Mouse (Mus musculus): ENCODE results near the gene Cry2.

Gene Cry2

DNA sequence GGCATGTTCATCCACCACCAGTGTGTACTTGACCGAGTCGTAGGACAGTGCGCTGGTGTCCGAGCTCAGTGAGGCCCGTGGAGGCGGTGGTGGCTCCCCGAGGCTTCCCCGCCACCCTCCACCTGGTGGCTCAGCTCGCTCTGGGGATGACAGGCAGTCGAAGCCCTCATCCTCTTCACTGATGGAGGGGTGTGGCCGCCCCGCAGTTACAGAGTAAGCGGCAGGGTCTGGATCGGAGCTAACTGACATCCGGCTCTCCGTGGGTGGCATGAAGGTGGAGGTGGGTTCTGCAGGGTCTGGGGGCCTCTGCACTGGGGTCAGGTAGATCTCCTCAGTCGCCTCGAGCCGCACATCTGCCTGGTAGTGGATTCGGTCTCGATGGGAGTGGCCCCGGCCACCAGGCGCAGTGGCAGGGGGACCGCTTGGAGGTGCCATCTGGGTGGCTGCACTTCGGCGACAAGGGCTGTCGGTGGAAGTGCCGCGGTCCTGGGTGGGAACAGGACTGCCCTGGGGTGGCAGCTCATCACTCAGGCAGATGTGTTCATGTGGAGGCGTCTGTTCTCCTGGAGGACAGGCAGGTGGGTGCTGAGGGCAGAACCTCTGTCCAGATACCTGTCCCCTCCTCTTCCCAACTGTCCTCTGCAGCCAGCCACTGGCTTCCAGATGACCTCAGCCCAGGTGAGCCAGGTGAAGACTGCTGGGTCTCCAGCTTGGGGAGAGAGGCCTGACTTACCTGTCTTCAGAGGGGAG, 46.8 kb downstream of the Cry2 start:
- no peak for DNase-seq

DNA sequence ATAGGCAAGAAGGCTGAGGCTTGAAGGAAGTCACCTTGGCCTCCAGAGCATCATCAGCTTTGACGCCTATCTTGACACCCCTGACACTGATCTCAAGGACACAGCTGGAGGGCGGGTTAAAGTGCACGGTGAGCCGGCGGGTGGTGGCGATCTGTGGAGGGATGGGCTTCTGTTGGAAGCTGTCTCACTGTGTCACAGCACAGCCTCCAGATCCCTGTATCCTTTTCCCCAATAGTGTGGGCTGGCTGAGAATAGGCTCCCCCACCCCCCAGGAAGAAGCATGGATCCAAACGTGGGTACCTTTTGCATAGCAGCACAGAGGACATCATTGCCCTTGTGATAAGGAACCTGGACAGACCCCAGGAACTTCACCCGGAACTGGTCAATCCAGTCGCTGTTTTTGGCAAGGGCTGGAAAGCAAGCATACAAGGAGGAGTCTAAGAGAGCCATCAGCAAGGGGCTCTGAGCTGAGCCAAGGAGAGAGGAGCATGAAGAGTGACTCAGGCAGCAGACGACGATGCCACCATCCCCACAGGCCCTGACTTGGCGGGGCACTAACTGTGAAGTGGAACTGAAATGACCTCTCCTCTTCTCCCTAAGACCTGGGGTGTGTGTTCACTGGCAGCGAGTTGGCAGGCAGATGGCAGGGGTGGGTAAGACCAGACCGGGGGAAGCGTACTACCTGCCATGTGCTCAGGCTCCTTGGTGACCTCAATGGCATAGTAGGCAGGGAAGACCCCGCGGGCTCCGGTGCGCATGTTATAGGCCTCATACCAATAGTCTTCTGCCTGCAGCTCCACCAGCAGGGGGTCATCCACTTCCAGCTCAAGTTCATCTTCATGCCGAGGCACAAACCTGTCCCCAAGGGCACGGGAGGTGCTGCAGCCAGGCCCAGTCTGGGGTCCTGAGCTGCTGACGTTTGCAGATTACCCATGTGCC, 48.5 kb downstream of the Cry2 start:
- no peak for DNase-seq

- DNase-seq, result no peak
Observed at GRCm38 (mm10) chr2:92384101-92384500, 49.7 kb downstream of the Cry2 start.

- DNase-seq, result no peak
Observed at GRCm38 (mm10) chr2:92382759-92383158, 51.1 kb downstream of the Cry2 start.

DNA sequence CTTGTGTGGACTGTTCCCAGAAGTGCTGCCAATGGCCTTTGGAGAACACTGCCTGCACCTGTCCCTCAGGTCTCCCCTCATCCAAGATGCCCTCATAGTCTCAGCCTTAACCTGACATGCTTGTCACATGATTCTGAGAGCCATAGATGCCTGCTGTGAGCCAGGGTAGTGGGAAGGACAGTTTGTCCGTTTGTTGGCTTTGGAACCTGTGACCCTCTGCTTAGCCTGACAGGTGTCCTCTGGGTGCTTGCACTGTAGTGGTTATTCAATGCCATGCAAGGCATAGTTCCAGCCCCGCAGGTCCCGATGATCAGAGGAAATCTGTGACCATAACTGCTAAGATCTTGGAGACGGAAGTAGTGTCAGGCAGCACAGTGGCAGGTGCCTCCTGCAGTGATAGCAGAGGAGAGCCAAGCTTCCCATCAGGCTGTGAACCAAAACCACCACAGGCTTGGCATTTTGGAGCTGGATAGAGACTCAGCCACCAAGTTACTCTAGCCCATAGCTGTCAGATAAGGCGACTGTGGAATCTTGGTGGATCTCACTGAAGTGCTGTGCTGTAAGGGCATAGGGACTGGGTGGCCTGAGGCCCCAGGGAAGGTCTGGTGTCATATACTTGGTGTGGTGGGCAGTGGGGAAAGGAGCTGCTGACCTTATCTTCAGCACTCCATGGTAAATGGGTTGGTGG, 51.8 kb downstream of the Cry2 start, which contains the start of gene 1700029I15Rik:
TSS of gene 1700029I15Rik (plus strand) at position 638 of the 688 bp plus-strand sequence.
- DNase-seq, result no peak

- no peak for DNase-seq
Observed at GRCm38 (mm10) chr2:92381161-92381560, 52.7 kb downstream of the Cry2 start.

DNA sequence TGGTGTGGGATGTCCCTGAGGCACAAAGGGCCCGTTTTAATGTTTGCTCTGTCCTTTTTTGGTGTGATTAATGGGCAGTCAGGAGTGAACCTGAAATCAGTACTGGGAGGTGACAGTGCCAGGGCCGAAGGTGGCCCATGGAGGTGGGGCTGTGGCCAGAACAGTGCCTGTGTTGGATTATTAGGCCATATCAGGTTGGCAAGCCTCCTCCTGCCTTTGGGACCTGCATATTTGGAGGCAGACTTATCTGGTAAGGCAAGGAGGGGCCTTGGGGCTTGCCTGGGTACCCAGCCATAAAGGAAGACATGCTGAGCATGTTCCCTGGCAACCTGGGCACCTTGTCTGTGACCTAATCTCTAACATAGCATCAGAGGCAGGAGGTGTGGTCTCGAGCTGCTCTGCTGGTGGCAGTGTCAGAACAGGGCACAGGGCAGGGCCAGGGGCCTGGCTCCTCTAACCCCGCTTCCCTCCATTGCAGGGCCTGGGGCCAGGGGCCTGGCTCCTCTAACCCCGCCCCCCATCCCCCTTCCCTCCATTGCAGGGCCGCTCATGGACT, 53.3 kb downstream of the Cry2 start:
- DNase-seq, result no peak

- no peak for DNase-seq
Observed at GRCm38 (mm10) chr2:92379783-92380494, 53.9 kb downstream of the Cry2 start.

DNA sequence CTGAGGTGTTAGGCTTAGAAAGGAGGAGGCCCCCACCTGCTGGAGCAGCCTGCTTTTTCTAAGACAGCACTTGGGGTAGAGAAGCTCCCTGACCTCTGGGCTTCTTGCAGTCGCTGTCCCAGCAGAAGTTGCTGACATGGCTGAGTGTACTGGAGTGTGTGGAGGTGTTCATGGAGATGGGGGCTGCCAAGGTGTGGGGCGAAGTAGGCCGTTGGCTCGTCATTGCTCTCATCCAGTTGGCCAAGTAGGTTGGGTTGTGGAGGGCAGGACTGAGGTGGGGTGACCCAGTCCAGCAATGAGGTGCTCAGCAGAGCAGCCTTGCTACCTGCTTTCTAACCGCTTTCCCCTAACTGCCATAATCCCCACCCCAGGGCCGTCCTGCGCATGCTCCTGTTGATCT, 56.5 kb downstream of the Cry2 start:
- DNase-seq, result no peak

DNA sequence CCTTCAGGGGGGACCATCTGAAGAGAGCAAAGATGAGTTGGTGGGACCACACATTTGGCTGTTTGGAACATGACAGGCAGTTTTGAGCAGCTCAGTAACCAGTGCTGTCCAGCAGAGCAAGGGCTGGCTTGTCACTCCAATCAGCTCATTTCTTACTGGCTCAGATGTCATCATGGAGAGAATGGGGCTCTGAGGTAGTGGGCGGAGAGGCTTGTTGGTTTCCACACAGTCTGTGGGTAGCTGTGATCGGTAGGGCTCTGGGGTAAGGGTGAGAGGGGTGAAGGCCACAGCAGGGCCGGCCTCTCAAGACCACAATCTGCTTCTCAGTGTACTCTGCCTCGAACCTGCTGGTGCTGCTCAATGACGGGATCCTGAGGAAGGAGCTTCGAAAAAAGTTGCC, 57.5 kb downstream of the Cry2 start:
- DNase-seq, result no peak

GRCm38 (mm10) chr2:92375788-92376187, 58.1 kb downstream of the Cry2 start:
- no peak for DNase-seq

DNA sequence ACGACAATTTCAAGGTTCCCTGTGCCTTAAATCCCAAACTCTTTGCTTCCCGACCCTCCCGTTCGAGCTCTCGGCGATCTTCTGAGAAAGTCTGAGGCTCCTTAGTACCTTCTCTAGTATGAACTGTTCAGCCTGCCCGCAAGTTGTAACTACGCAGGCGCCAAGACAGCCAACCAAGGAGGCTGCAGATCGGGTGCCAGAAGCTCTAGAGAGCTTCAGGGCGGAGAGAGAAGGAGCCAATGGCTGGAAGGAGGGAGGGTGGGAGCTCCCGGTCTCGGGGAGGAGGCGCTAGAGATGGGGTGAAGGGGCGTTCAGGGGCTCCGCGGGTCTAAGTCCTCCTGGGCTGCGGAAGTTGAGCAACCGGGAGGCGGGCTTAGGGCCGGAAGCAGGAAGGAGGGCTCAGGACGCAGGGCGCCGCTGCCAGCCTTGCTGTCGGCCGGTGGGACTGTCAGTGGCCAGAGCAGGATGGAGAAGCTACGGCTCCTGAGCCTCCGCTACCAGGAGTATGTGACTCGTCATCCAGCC, 58.7 kb downstream of the Cry2 start:
- DNase-seq, result peak; percentile 94

GRCm38 (mm10) chr2:92374514-92374913, 59.3 kb downstream of the Cry2 start, which contains the start of the genes Pex16 and Large2:
Pex16 (plus strand) TSS chr2:92374676.
Large2 (minus strand) TSS chr2:92374869.
- DNase-seq, result peak; percentile 31

DNA sequence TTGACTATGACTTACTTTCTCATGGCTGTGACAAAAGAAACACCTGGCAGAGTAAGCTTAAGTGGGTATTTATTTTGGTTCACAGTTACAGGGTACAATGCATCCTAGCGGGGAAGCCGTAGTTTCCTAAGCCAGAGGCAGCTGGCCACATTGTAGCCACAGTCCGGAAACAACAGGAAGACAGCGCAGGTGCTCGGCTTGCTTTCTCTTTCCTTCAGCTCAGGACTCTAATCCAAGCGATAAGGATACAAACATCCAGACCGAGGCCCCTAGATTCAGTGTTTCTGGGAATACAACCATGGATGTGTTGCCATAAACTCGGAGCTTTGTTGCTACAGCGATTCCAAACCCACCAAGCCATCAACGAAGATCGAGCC, 60.4 kb downstream of the Cry2 start:
- DNase-seq, result no peak

DNA sequence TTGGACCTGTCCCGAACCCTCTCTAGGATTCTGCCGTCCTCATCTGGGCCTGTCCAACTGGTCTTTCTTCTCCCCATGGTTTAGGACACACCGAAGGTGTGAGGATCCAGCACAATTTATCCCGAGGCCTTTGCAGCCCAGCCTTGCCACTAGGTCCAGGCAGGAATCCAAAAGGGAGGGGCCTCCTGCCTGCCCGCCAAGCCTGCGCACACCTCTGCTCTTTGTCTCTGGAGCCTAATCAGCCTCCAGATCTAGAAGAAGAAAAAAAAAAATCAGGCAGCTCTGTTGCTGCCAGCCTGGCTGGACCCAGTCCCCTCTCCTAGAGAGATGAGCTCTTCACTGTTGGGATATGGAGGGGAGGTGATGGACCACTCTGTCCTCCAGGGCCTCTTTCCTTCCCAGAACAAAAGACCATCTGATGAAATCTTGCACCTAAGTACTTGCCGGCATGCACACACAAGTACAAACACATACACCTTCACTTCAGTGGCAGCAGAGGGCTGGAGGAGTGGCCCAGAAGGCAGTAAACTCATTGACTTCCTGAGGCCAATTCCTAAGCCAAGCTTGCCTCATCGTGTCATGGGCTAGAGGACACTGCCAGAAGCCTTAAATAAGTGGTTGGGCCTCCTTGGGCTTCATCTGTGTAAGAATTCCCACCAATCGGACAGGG, 60.9 kb downstream of the Cry2 start:
- DNase-seq, result peak; percentile 72

DNA sequence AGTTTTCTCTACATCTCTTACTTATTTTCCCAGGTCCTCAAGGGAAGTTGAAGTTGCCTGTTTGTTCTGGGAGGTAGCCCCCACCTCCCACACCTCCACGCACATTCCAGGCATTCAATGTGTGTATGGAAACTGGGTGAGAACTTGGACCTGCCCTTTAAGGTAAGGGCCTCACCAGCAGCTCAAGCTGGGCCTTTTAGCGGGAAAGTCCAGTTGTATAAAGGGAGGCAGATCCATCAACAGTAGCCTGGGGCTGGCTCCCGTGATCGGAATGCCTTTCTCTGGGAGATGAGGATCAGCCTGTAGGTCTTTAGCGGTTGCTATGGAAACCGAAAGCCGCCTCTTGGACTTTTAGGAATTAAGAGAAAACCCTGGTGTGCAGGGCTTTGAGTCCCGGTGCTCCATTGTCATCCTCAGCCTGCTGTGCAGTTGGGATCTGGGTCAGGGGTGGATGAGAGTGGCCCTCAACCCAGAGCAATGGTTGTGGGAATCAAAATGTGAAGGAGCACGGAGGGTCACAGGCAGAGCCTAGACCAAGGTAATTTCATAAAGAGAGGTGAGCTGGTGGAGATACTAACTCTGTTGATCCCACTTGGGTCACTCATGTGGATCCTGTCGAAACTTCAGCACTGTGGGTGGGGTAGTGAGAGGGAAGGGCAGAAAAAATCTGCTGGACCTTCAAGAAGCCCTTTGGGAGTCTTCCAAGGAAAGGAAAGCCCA, 61.7 kb downstream of the Cry2 start:
- DNase-seq, result peak; percentile 12

DNA sequence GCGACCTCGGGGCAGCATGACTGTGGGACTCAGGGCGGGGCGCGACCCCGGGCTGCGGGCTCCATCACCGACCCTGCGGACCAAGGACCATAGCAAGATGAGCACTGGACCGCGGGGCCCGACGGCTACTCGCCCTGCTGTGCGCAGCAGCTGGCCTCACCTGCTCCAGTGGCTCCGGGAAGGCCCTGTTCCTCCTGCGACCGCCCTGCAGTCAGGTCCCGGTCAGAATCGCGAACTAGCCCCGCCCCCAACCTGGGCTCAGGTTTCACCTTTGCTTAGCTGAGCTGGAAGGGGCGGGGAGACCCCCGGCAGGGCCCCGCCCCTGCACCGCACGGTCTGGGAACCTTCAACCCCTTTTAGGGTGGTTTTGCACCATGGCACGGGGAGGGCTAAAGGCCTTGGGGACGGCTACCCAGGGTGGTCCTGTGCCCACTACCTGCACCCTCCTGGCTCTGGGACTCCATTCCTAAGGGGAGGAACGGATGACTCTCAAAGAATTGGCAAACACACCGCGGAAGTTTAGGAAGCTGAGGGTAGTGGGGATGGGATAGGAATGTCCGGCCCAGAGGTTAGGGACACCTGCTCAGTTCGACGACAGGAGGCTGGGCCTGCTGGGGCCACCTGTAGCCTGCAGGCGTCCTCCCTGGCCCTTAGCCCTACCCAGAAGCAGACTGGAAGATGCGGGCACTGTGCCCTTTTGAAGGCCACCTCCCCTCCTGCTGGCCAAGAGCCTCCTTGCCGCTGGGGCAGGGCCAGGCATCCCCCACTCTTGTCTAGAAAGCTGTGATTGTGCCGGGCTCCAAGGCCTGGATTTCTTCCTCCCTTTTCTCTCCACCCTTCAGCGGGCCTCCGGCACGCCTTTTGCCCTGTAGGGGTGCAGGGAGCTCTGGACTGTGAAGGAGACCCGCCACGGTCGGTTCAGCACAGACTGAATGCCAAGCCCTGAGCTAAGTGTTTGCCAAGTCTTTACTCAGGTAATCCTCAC, 62.7 kb downstream of the Cry2 start:
- DNase-seq, result peak; percentile 79

DNA sequence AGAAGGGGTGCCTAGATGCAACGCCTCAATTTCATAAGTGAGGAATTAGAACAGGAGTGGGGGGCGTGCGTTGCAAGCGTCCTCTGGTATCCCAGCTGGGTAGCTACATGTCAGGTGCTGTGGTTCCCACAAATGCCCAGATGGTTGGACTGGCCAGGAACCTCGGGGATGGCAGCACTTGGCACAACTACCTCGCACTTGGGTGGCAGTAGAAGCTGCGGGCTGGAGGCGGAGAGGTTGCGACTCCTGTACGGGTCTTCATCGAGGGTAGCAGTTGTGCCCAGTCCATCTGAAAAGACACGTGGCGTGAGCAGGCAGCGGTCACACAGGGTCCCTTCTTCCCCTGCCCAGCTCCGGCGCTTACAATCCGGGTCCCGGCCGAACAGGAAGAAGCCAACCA, 63.5 kb downstream of the Cry2 start:
- DNase-seq, result no peak

- DNase-seq, result no peak
Observed at GRCm38 (mm10) chr2:92367383-92368029, 66.3 kb downstream of the Cry2 start.
